ENCODE assay signal across 20 mouse cellular contexts in genomic region chrX:70883461-70883860, GRCm38 (mm10).
DNase-seq lines count a peak whose midpoint lies in the region; ATAC-seq and TF ChIP-seq lines count a peak whose summit lies in the region.
"Had no signal": no experiment of that assay in that cellular context is flagged by ENCODE, and none has a peak within 500 bp of the region (broad histone marks: within the 10 kb centered on the region; RNA-seq: fewer than 3 reads in every experiment).

No protein-coding gene starts in this region.

- ATAC-seq in frontal cortex, adult (ENCODE audit: low TSS enrichment), result peak; percentile 99
- peak; percentile 79 for ATAC-seq in Patski
- no peak for ATAC-seq in erythroid progenitor cell, adult 5-6 weeks (replicated peaks; ENCODE audit: low FRiP score, poor library complexity, severe bottlenecking)
- ATAC-seq in forebrain, postnatal 0 days, result no peak
- ATAC-seq: hindbrain, embryonic 16.5 days had no signal

- H3K27ac ChIP-seq in forebrain, postnatal 0 days (ENCODE audit: low read depth, low read length), result no peak overlapping the region
- H3K27ac ChIP-seq: embryonic facial prominence, embryonic 10.5 days; limb, embryonic 15.5 days; stomach, postnatal 0 days had no signal

- in situ Hi-C loops in Patski (cut with MboI; ENCODE audit: low pct_unique_long_range_greater_than_20kb), result no loop called here

- no peak overlapping the region for H3K4me2 ChIP-seq in forebrain, postnatal 0 days (ENCODE audit: low read depth)
- H3K4me2 ChIP-seq: limb, embryonic 15.5 days had no signal

- H3K9ac ChIP-seq in forebrain, postnatal 0 days, result no peak overlapping the region
- H3K9ac ChIP-seq: limb, embryonic 15.5 days had no signal

- no peaks in the 10 kb centered on the region for H3K36me3 ChIP-seq in forebrain, postnatal 0 days (ENCODE audit: insufficient read depth)
- H3K36me3 ChIP-seq: embryonic facial prominence, embryonic 10.5 days; limb, embryonic 15.5 days had no signal

- H3K9me3 ChIP-seq in forebrain, postnatal 0 days (ENCODE audit: low read length), result no peaks in the 10 kb centered on the region
- H3K9me3 ChIP-seq: embryonic facial prominence, embryonic 10.5 days; limb, embryonic 15.5 days had no signal

- 62% methylated on average over 2 of the region's 2 CpGs for WGBS in forebrain, postnatal 0 days

- no peaks in the 10 kb centered on the region for H3K27me3 ChIP-seq in Patski
- H3K27me3 ChIP-seq in forebrain, postnatal 0 days (ENCODE audit: insufficient read depth, low read length), result no peaks in the 10 kb centered on the region

- no peaks in the 10 kb centered on the region for H3K4me1 ChIP-seq in forebrain, postnatal 0 days (ENCODE audit: insufficient read depth)
- H3K4me1 ChIP-seq: embryonic facial prominence, embryonic 10.5 days; limb, embryonic 15.5 days had no signal

- CTCF ChIA-PET in Patski (lab: Charles Lee), result no interaction called here

- no peak overlapping the region for H3K4me3 ChIP-seq in forebrain, postnatal 0 days (ENCODE audit: low read depth, low read length)
- H3K4me3 ChIP-seq: embryonic facial prominence, embryonic 10.5 days; limb, embryonic 15.5 days had no signal

- POLR2A ChIA-PET in Patski (lab: Charles Lee), result no interaction called here

- no peak for TF ChIP-seq CTCF in Patski (IDR thresholded peaks at IDR 0.05)
- TF ChIP-seq CTCF in forebrain, postnatal 0 days (IDR thresholded peaks at IDR 0.05; ENCODE audit: low read depth), result no peak

- no peak for DNase-seq in frontal cortex, postnatal 14 days (ENCODE audit: low spot score in 2 of 2)
- peak; percentile 15 for DNase-seq in ovary, adult 18-20 months (ENCODE audit: low spot score)
- DNase-seq in ovary, postnatal 36 days (ENCODE audit: low spot score), result no peak
- peak; percentile 13 for DNase-seq in Patski (ENCODE audit: low read depth, low spot score)
- DNase-seq in fibroblast of lung, adult 2 months (ENCODE audit: low read depth), result peak; percentile 17
- DNase-seq in forebrain, postnatal 0 days, result no peak
- DNase-seq: B cell, adult 2 months; cerebellum, adult 11-12 months; cerebellum, postnatal 36 days; gastrocnemius, postnatal 10 days; kidney, adult 11 months; kidney, postnatal 10 days; lung, adult 2 months; thymus, postnatal 36 days had no signal

Comparison
In these comparisons a context has a peak if more than half of its experiments do, and no peak if none do; other contexts are left out.
1. DNase-seq: peak in ovary, adult 18-20 months (single experiment), Patski (single experiment) and fibroblast of lung, adult 2 months (single experiment); none in frontal cortex, postnatal 14 days (0 of 2), ovary, postnatal 36 days (single experiment) and forebrain, postnatal 0 days (single experiment).
2. ATAC-seq: peak in frontal cortex, adult (single experiment) and Patski (single experiment); none in erythroid progenitor cell, adult 5-6 weeks (single experiment) and forebrain, postnatal 0 days (single experiment).